Mouse (Mus musculus): Measurements from ENCODE around the gene Faap20. TPM values are rescaled to one million over a fixed set of nuclear protein-coding genes. Genes with fewer than 3 reads are reported as not detected.

The Faap20 gene
- polyA plus RNA-seq, 1 experiment from 2014 or later, result 98.6 TPM

DNA sequence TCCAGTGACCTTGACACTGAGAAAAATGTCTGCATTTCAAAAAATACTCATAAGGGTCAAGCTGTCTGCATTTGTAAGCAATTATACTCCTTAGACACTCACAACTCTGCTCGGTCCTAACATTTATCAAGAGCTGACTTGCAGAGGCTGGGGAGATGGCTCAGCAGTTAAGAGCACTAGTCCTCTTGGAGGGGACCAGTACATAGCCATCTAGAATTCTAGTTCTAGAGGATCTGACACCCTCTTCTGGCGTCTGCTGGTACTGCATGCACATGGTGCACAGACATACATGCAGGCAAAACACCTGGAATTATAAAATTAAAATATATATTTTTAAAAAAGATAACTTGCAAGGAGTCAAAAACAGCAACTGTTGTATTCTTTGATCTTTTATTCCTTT, 47.5 kb downstream of the Faap20 start:
- no peaks in the 10 kb centered on the region for H3K27me3 ChIP-seq
- peaks cover 5% of the 10 kb centered on the region; the same call in 1 of the 2 replicates for H3K36me3 ChIP-seq
- no peak for ATAC-seq (ENCODE audit: low FRiP score)
- peaks cover 10% of the 10 kb centered on the region for H3K4me1 ChIP-seq
- H3K9ac ChIP-seq, result no peak overlapping the region
- WGBS, result 50% methylated on average over 2 of the region's 2 CpGs
- no peak overlapping the region for H3K27ac ChIP-seq
- no peak overlapping the region for H3K4me3 ChIP-seq
- no peaks in the 10 kb centered on the region for H3K9me3 ChIP-seq (replicated peaks)
- no peak overlapping the region for H3K4me2 ChIP-seq (replicated peaks)

- 96% methylated on average over 4 of the region's 4 CpGs for WGBS
- ATAC-seq (ENCODE audit: low FRiP score), result no peak
- H3K4me1 ChIP-seq, result peaks cover 12% of the 10 kb centered on the region
Observed at GRCm38 (mm10) chr4:155298826-155299225, 49.2 kb downstream of the Faap20 start.

GRCm38 (mm10) chr4:155300421-155301097, 51.0 kb downstream of the Faap20 start:
- no peak for ATAC-seq (ENCODE audit: low FRiP score)
- Histone ChIP-seq H3K9me3 (replicated peaks) (no peaks in the 10 kb centered on the region), H3K36me3 (no peaks in the 10 kb centered on the region), H3K27ac (no peak overlapping the region), H3K27me3 (no peaks in the 10 kb centered on the region), H3K4me2 (replicated peaks) (no peak overlapping the region), H3K4me1 (peaks cover 16% of the 10 kb centered on the region), H3K9ac (no peak overlapping the region), H3K4me3 (no peak overlapping the region)
- 78% methylated on average over 21 of the region's 21 CpGs for WGBS

More at GRCm38 (mm10) chr4:155298826-155299225, 49.2 kb downstream of the Faap20 start:
- Histone ChIP-seq H3K27ac (no peak overlapping the region), H3K9me3 (replicated peaks) (no peaks in the 10 kb centered on the region), H3K4me3 (no peak overlapping the region), H3K9ac (no peak overlapping the region), H3K27me3 (no peaks in the 10 kb centered on the region), H3K4me2 (replicated peaks) (no peak overlapping the region), H3K36me3 (no peaks in the 10 kb centered on the region)

- no peak for ATAC-seq (ENCODE audit: low FRiP score)
- 84% methylated on average over 7 of the region's 7 CpGs for WGBS
- Histone ChIP-seq H3K27me3 (no peaks in the 10 kb centered on the region), H3K4me2 (replicated peaks) (no peak overlapping the region), H3K9me3 (replicated peaks) (no peaks in the 10 kb centered on the region), H3K4me1 (peaks cover 17% of the 10 kb centered on the region), H3K27ac (0 out of 2 replicates have a peak overlapping the region, but pooled peaks have one; percentile 12), H3K9ac (no peak overlapping the region), H3K36me3 (no peaks in the 10 kb centered on the region), H3K4me3 (no peak overlapping the region)
Observed at GRCm38 (mm10) chr4:155301098-155301447, 51.5 kb downstream of the Faap20 start.

DNA sequence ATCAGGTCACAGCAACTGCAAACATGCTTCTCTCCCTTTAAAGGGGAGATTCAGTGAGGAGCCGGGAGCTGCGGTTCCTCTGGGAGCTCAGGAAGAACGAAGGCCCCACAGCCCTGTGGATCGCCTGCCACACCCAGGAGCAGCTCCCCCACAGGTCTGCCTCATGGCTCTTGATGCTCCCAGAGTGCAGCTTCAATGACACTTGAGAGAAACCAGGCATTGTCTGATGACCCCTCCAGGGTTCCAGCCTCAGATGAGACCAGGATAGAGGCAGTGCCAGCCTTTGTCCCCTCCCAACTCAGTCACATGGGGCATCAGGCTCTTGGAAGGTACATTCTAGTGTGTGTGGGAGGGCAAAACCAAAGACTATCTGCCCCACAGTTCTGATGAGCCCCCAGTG, 52.4 kb downstream of the Faap20 start:
- 0 out of 2 replicates have a peak, but pooled peaks cover 2% of the 10 kb centered on the region for H3K27me3 ChIP-seq
- no peak overlapping the region for H3K4me3 ChIP-seq
- H3K27ac ChIP-seq, result no peak overlapping the region; the same call in 1 of the 2 replicates
- no peaks in the 10 kb centered on the region for H3K36me3 ChIP-seq
- 57% methylated on average over 4 of the region's 4 CpGs for WGBS
- no peak overlapping the region for H3K9ac ChIP-seq
- no peak for ATAC-seq (ENCODE audit: low FRiP score)
- H3K4me2 ChIP-seq (replicated peaks), result no peak overlapping the region
- peaks cover 21% of the 10 kb centered on the region for H3K4me1 ChIP-seq
- H3K9me3 ChIP-seq (replicated peaks), result no peaks in the 10 kb centered on the region

DNA sequence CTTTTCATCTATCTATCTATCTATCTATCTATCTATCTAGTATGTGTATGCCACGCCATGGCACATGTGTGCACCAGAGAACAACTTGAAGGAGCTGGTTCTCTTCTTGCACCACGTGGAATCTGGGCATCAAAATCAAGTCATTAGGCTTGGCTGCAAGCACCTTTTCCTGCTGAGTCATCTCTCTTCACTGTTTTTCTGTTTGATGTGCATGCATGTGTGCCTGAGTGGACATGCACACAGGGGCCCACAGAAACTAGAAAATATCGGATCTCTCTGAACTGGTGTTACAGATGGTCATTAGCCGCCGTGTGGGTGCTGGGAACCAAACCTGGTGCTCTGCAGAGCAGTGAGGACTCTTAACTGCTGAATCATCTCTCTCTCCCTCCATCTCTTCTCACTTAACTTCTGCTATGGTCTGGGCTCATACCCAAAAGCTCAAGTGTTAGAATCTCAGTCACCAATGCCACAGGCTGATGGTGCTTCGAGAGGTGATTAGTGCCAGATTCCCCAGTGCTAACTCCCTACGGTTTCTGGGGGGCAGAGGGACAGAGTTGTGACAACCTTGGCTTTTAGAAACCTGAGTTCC, 55.0 kb downstream of the Faap20 start:
- H3K4me3 ChIP-seq, result no peak overlapping the region
- ATAC-seq (ENCODE audit: low FRiP score), result no peak
- no peaks in the 10 kb centered on the region for H3K36me3 ChIP-seq
- WGBS, result 91% methylated on average over 7 of the region's 7 CpGs
- H3K27me3 ChIP-seq, result peaks cover 3% of the 10 kb centered on the region; the same call in 1 of the 2 replicates
- H3K4me1 ChIP-seq, result peaks cover 33% of the 10 kb centered on the region
- no peak overlapping the region for H3K4me2 ChIP-seq (replicated peaks)
- no peak overlapping the region for H3K27ac ChIP-seq
- no peaks in the 10 kb centered on the region for H3K9me3 ChIP-seq (replicated peaks)
- no peak overlapping the region for H3K9ac ChIP-seq

DNA sequence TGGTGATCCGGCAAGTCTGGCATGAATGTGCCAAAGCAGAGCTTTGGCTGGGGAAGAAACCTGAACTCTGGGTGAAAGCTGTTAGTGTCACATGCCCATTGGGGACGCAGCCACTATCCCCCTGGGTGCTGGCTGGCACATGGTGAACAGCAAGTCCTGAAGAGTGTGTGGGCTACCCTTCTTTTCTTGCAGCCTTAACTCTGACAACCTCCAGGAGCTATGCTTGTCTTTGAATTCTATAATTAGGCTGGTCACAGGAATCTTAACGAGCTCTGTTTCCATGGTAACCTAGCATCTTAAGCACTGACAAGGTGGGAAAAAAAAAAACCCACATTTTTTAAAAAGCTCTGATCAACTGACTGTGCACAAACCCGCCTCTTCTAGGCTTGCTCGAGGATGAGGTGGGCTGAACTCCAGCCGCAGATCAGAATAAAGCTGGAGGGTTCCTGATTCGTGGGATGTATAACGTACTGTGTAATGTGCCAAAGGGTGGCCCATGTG, 56.0 kb downstream of the Faap20 start:
- WGBS, result 55% methylated on average over 8 of the region's 8 CpGs
- ATAC-seq (ENCODE audit: low FRiP score), result no peak
- Histone ChIP-seq H3K4me3 (no peak overlapping the region), H3K27ac (peak overlapping the region; percentile 24; the same call in 1 of the 2 replicates), H3K27me3 (peaks cover 3% of the 10 kb centered on the region; the same call in 1 of the 2 replicates), H3K36me3 (no peaks in the 10 kb centered on the region), H3K9me3 (replicated peaks) (no peaks in the 10 kb centered on the region), H3K4me1 (peaks cover 33% of the 10 kb centered on the region), H3K9ac (0 out of 2 replicates have a peak overlapping the region, but pooled peaks have one; percentile 2), H3K4me2 (replicated peaks) (no peak overlapping the region)

Other genes with a start within 250 kb of the Faap20 start
- 5.0 and 5.5 TPM in 2 replicates for gene Plch2, start 193.0 kb upstream of the Faap20 start, polyA plus RNA-seq (2016; fragmentation: Nextera tagmentation; extraction: Ambion mirVana)
- gene Pex10, start 182.8 kb upstream of the Faap20 start, polyA plus RNA-seq (2016; fragmentation: Nextera tagmentation; extraction: Ambion mirVana), result 18.0 and 18.4 TPM in 2 replicates
- 130 and 137 TPM in 2 replicates for gene Rer1, start 163.4 kb upstream of the Faap20 start, polyA plus RNA-seq (2016; fragmentation: Nextera tagmentation; extraction: Ambion mirVana)
- gene Morn1, start 163.2 kb upstream of the Faap20 start, polyA plus RNA-seq (2016; fragmentation: Nextera tagmentation; extraction: Ambion mirVana), result 7.7 and 8.0 TPM in 2 replicates
- 12.6 and 13.5 TPM in 2 replicates for gene Ski, start 27.2 kb upstream of the Faap20 start, polyA plus RNA-seq (2016; fragmentation: Nextera tagmentation; extraction: Ambion mirVana)
- gene Prkcz, start 111.6 kb downstream of the Faap20 start, polyA plus RNA-seq (2016; fragmentation: Nextera tagmentation; extraction: Ambion mirVana), result 33.7 and 33.9 TPM in 2 replicates
- gene Gabrd, start 148.3 kb downstream of the Faap20 start, polyA plus RNA-seq (2016; fragmentation: Nextera tagmentation; extraction: Ambion mirVana), result not detected in 2 replicates
- gene Cfap74, start 159.4 kb downstream of the Faap20 start, polyA plus RNA-seq (2016; fragmentation: Nextera tagmentation; extraction: Ambion mirVana), result 5.6 and 6.3 TPM in 2 replicates
- gene Tmem52, start 219.3 kb downstream of the Faap20 start, polyA plus RNA-seq (2016; fragmentation: Nextera tagmentation; extraction: Ambion mirVana), result not detected in 2 replicates
- gene Gnb1, start 241.6 kb downstream of the Faap20 start, polyA plus RNA-seq (2016; fragmentation: Nextera tagmentation; extraction: Ambion mirVana), result 757 and 772 TPM in 2 replicates